Mouse (Mus musculus): ENCODE measurements around the gene Etnk1.

- TF ChIP-seq ETS1 (conservative IDR thresholded peaks at IDR 0.05; ENCODE audit: low read depth, low read length) (no peak), RAD21 (IDR thresholded peaks at IDR 0.05; ENCODE audit: low read depth, low read length) (no peak), POLR2A (IDR thresholded peaks at IDR 0.05; ENCODE audit: low read depth, low read length) (no peak), SIN3A (IDR thresholded peaks at IDR 0.05; ENCODE audit: low read length) (no peak), CTCF (conservative IDR thresholded peaks at IDR 0.05 in 1 of 2, IDR thresholded peaks at IDR 0.05 in 1 of 2; ENCODE audit: low read depth in 2 of 2, low read length in 2 of 2) (no peak), ZNF384 (IDR thresholded peaks at IDR 0.05; ENCODE audit: low read depth, low read length) (no peak), MAFK (IDR thresholded peaks at IDR 0.05; ENCODE audit: insufficient replicate concordance, low read length) (no peak), EP300 (IDR thresholded peaks at IDR 0.05; ENCODE audit: low read length) (no peak), SMC3 (IDR thresholded peaks at IDR 0.05; ENCODE audit: low read depth, low read length) (no peak), MAX (IDR thresholded peaks at IDR 0.05; ENCODE audit: low read length) (no peak), ELF1 (IDR thresholded peaks at IDR 0.05; ENCODE audit: low read depth, low read length) (no peak), CHD1 (IDR thresholded peaks at IDR 0.05; ENCODE audit: low read depth, low read length) (no peak), MXI1 (IDR thresholded peaks at IDR 0.05; ENCODE audit: low read depth, low read length) (no peak)
Observed at GRCm38 (mm10) chr6:143153751-143154494, 13.1 kb upstream of the Etnk1 start.

Data from CH12.LX (cell line).